Comparison of ENCODE assay signal across 23 mouse cellular contexts in the genomic region with DNA sequence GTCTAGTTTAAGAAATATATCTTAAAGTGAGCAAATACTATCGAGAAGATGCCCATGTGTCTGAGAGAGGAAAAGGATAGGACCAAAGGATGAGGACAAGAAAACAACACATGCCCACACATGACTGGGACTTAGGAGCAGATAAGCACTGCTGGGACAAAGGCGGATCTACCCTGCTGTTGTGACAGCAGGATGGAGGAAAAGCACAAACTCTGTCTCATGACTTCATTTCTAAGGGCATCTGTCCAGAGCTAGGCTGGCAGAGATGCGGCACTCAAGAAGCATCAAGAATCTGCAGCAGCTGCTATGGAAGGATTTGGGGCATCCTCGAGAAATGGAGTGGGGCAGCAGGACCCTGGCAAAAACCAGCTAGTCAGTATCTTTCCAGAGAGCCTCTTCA.
A peak's percentile ranks its signal among the peaks of the same experiment; 100 is the strongest.
DNase-seq lines count a peak whose midpoint lies in the region; ATAC-seq and TF ChIP-seq lines count a peak whose summit lies in the region.
"Had no signal": no experiment of that assay in that cellular context is flagged by ENCODE, and none has a peak within 500 bp of the region (broad histone marks: within the 10 kb centered on the region; RNA-seq: fewer than 3 reads in every experiment).

No protein-coding gene starts in this region.

- H3K36me3 ChIP-seq in forebrain, embryonic 10.5 days (replicated peaks) = no peaks in the 10 kb centered on the region
- H3K36me3 ChIP-seq in forebrain, embryonic 11.5 days (ENCODE audit: control insufficient read depth, insufficient read depth, low read length) = no peaks in the 10 kb centered on the region
- no peaks in the 10 kb centered on the region for H3K36me3 ChIP-seq in hindbrain, postnatal 0 days (ENCODE audit: insufficient read depth, low read length)
- H3K36me3 ChIP-seq: embryonic facial prominence, embryonic 12.5 days; intestine, embryonic 15.5 days; limb, embryonic 10.5 days had no signal

- 0 out of 2 replicates have a peak, but pooled peaks have one; percentile 52 for ATAC-seq in cerebellum, adult (ENCODE audit: insufficient number of reproducible peaks, low FRiP score, low TSS enrichment)
- ATAC-seq in forebrain, embryonic 11.5 days (replicated peaks; ENCODE audit: low FRiP score) = no peak
- ATAC-seq in hindbrain, postnatal 0 days = no peak
- ATAC-seq: CD4-positive, CD25-positive, alpha-beta regulatory T cell, adult 4 months; forebrain, postnatal 0 days; intestine, embryonic 15.5 days; Patski had no signal

- H3K4me1 ChIP-seq in forebrain, embryonic 10.5 days = peaks cover 28% of the 10 kb centered on the region
- H3K4me1 ChIP-seq in forebrain, embryonic 11.5 days (replicated peaks; ENCODE audit: control insufficient read depth, insufficient read depth, low read length) = no peaks in the 10 kb centered on the region
- peaks cover 10% of the 10 kb centered on the region for H3K4me1 ChIP-seq in embryonic fibroblast, embryonic 13.5 days (ENCODE audit: control insufficient read depth, insufficient read depth, low read length)
- no peaks in the 10 kb centered on the region for H3K4me1 ChIP-seq in hindbrain, postnatal 0 days (ENCODE audit: insufficient read depth, low read length)

- TF ChIP-seq CTCF in left cerebral cortex, adult 2 months (IDR thresholded peaks at IDR 0.05) = no peak
- TF ChIP-seq CTCF in embryonic fibroblast, embryonic 13.5 days (IDR thresholded peaks at IDR 0.05; ENCODE audit: borderline replicate concordance, insufficient read depth, low read length) = no peak
- TF ChIP-seq CTCF in hindbrain, postnatal 0 days (IDR thresholded peaks at IDR 0.05; ENCODE audit: low read depth) = no peak

- H3K4me3 ChIP-seq in forebrain, embryonic 10.5 days = no peak overlapping the region
- H3K4me3 ChIP-seq in forebrain, embryonic 11.5 days (ENCODE audit: low read depth, low read length) = no peak overlapping the region
- H3K4me3 ChIP-seq in left cerebral cortex, adult 2 months = no peak overlapping the region
- no peak overlapping the region for H3K4me3 ChIP-seq in embryonic fibroblast, embryonic 13.5 days (ENCODE audit: insufficient read depth, low read length)
- no peak overlapping the region for H3K4me3 ChIP-seq in hindbrain, postnatal 0 days (ENCODE audit: low read length)
- H3K4me3 ChIP-seq: embryonic facial prominence, embryonic 12.5 days; intestine, embryonic 15.5 days; limb, embryonic 10.5 days had no signal

- H3K9me3 ChIP-seq in forebrain, embryonic 10.5 days = no peaks in the 10 kb centered on the region
- no peaks in the 10 kb centered on the region for H3K9me3 ChIP-seq in forebrain, embryonic 11.5 days (ENCODE audit: control insufficient read depth, low read length)
- no peaks in the 10 kb centered on the region for H3K9me3 ChIP-seq in hindbrain, postnatal 0 days (ENCODE audit: low read length)
- H3K9me3 ChIP-seq: embryonic facial prominence, embryonic 12.5 days; intestine, embryonic 15.5 days; limb, embryonic 10.5 days had no signal

- intact Hi-C loops in left cerebral cortex, adult 2 months (cut with DNase I) = loop anchor here (5.0 kb wide), 1 partner anchor 42 kb away; no protein-coding TSS in a partner anchor
- intact Hi-C loops in left cerebral cortex, postnatal 10 days (cut with DNase I) = no loop called here

- H3K27ac ChIP-seq in forebrain, embryonic 10.5 days = 0 out of 2 replicates have a peak overlapping the region, but pooled peaks have one; percentile 44
- no peak overlapping the region for H3K27ac ChIP-seq in forebrain, embryonic 11.5 days (ENCODE audit: low read depth, low read length)
- peak overlapping the region; percentile 51; the same call in 1 of the 2 replicates for H3K27ac ChIP-seq in left cerebral cortex, adult 2 months
- peak overlapping the region; percentile 71; the same call in 1 of the 2 replicates for H3K27ac ChIP-seq in embryonic fibroblast, embryonic 13.5 days (ENCODE audit: insufficient read depth, low read length)
- H3K27ac ChIP-seq in hindbrain, postnatal 0 days = no peak overlapping the region
- H3K27ac ChIP-seq: embryonic facial prominence, embryonic 12.5 days; hindbrain, embryonic 14.5 days; intestine, embryonic 15.5 days; limb, embryonic 10.5 days had no signal

- H3K9ac ChIP-seq in forebrain, embryonic 11.5 days (ENCODE audit: low read length) = no peak overlapping the region
- no peak overlapping the region for H3K9ac ChIP-seq in hindbrain, postnatal 0 days (replicated peaks; ENCODE audit: low read length)
- H3K9ac ChIP-seq: embryonic facial prominence, embryonic 12.5 days; forebrain, postnatal 0 days; hindbrain, embryonic 14.5 days; intestine, embryonic 15.5 days had no signal

- no peak for TF ChIP-seq POLR2A in embryonic fibroblast, embryonic 13.5 days (IDR thresholded peaks at IDR 0.05; ENCODE audit: low read depth, low read length)

- no peaks in the 10 kb centered on the region for H3K27me3 ChIP-seq in forebrain, embryonic 10.5 days (ENCODE audit: poor library complexity, severe bottlenecking)
- no peaks in the 10 kb centered on the region for H3K27me3 ChIP-seq in forebrain, embryonic 11.5 days (ENCODE audit: control insufficient read depth, insufficient read depth, low read length)
- no peaks in the 10 kb centered on the region for H3K27me3 ChIP-seq in hindbrain, postnatal 0 days (ENCODE audit: insufficient read depth, low read length)
- H3K27me3 ChIP-seq: embryonic facial prominence, embryonic 12.5 days; intestine, embryonic 15.5 days; Patski had no signal

- no peak for DNase-seq in cerebellum, postnatal 4 days (ENCODE audit: low spot score in 2 of 2)
- no peak for DNase-seq in forebrain, embryonic 10.5 days (ENCODE audit: extremely low spot score, low spot score)
- no peak for DNase-seq in forebrain, embryonic 11.5 days (ENCODE audit: low spot score)
- DNase-seq in left cerebral cortex, adult 2 months (ENCODE audit: extremely low spot score in 1 of 2, low spot score in 2 of 2) = no peak
- DNase-seq in left cerebral cortex, postnatal 10 days (ENCODE audit: extremely low spot score in 1 of 2, low spot score in 2 of 2) = no peak
- no peak for DNase-seq in hindbrain, postnatal 0 days (ENCODE audit: low spot score)
- DNase-seq: adrenal gland, postnatal 10 days; forebrain, postnatal 0 days; heart, adult 11 months; heart, postnatal 36 days; kidney, adult 9 months; kidney, postnatal 25 days; lung, adult 2 months; thymus, postnatal 25 days had no signal

- no peak overlapping the region for H3K4me2 ChIP-seq in forebrain, embryonic 11.5 days (ENCODE audit: low read depth, low read length, severe bottlenecking)
- no peak overlapping the region for H3K4me2 ChIP-seq in hindbrain, postnatal 0 days (ENCODE audit: low read depth, low read length)
- H3K4me2 ChIP-seq: embryonic facial prominence, embryonic 12.5 days; hindbrain, embryonic 14.5 days; intestine, embryonic 15.5 days; midbrain, embryonic 11.5 days had no signal

- WGBS in forebrain, embryonic 10.5 days = 87% methylated on average over 4 of the region's 4 CpGs
- WGBS in forebrain, embryonic 11.5 days = 79% methylated on average over 4 of the region's 4 CpGs
- 78% methylated on average over 4 of the region's 4 CpGs for WGBS in hindbrain, postnatal 0 days

Comparison
In these comparisons a context has a peak if more than half of its experiments do, and no peak if none do; other contexts are left out.
1. H3K27ac ChIP-seq: peak in forebrain, embryonic 10.5 days (single experiment), left cerebral cortex, adult 2 months (single experiment) and embryonic fibroblast, embryonic 13.5 days (single experiment); none in forebrain, embryonic 11.5 days (single experiment) and hindbrain, postnatal 0 days (single experiment).